In genomic region chr1:152531498-152531897, GRCm38 (mm10) we compare ENCODE assay signal across 9 mouse cellular contexts.
DNase-seq lines count a peak whose midpoint lies in the region; ATAC-seq and TF ChIP-seq lines count a peak whose summit lies in the region.
"Had no signal": no experiment of that assay in that cellular context is flagged by ENCODE, and none has a peak within 500 bp of the region (broad histone marks: within the 10 kb centered on the region; RNA-seq: fewer than 3 reads in every experiment).

No protein-coding gene starts in this region.

- peaks cover 37% of the 10 kb centered on the region for H3K4me1 ChIP-seq in heart, postnatal 0 days (ENCODE audit: control insufficient read depth, insufficient read depth)
- H3K4me1 ChIP-seq in lung, embryonic 15.5 days, result peaks cover 20% of the 10 kb centered on the region; the same call in 1 of the 2 replicates
- no peaks in the 10 kb centered on the region for H3K4me1 ChIP-seq in forebrain, postnatal 0 days (ENCODE audit: insufficient read depth)

- peak overlapping the region; percentile 7; the same call in 1 of the 2 replicates for H3K4me2 ChIP-seq in heart, postnatal 0 days (ENCODE audit: low read depth, low read length)
- no peak overlapping the region for H3K4me2 ChIP-seq in lung, embryonic 15.5 days
- H3K4me2 ChIP-seq in forebrain, postnatal 0 days (ENCODE audit: low read depth), result no peak overlapping the region
- H3K4me2 ChIP-seq: hindbrain, embryonic 15.5 days had no signal

- TF ChIP-seq CTCF in heart, postnatal 0 days (IDR thresholded peaks at IDR 0.05; ENCODE audit: low read depth), result peak; percentile 47
- TF ChIP-seq CTCF in forebrain, postnatal 0 days (IDR thresholded peaks at IDR 0.05; ENCODE audit: low read depth), result no peak; the same call in 1 of the 2 replicates

- no peak for TF ChIP-seq EP300 in heart, postnatal 0 days (IDR thresholded peaks at IDR 0.05; ENCODE audit: low read depth)

- WGBS in heart, postnatal 0 days, result 12% methylated on average over 15 of the region's 15 CpGs
- WGBS in lung, embryonic 15.5 days, result 29% methylated on average over 15 of the region's 15 CpGs
- whole genome bisulfite sequencing in forebrain, postnatal 0 days, result 70% methylated on average over 15 of the region's 15 CpGs

- H3K9me3 ChIP-seq in heart, postnatal 0 days (replicated peaks; ENCODE audit: control insufficient read depth, low read length), result no peaks in the 10 kb centered on the region
- H3K9me3 ChIP-seq in lung, embryonic 15.5 days, result no peaks in the 10 kb centered on the region
- no peaks in the 10 kb centered on the region for H3K9me3 ChIP-seq in forebrain, postnatal 0 days (ENCODE audit: low read length)
- H3K9me3 ChIP-seq: hindbrain, embryonic 15.5 days had no signal

- peaks cover 69% of the 10 kb centered on the region for H3K36me3 ChIP-seq in heart, postnatal 0 days (replicated peaks; ENCODE audit: control insufficient read depth, insufficient read depth, low read length)
- H3K36me3 ChIP-seq in lung, embryonic 15.5 days, result peaks cover 29% of the 10 kb centered on the region; the same call in 1 of the 2 replicates
- H3K36me3 ChIP-seq in forebrain, postnatal 0 days (ENCODE audit: insufficient read depth), result peaks cover 15% of the 10 kb centered on the region

- no peak overlapping the region for H3K4me3 ChIP-seq in heart, postnatal 0 days (ENCODE audit: low read depth, low read length)
- no peak overlapping the region for H3K4me3 ChIP-seq in lung, embryonic 15.5 days
- no peak overlapping the region for H3K4me3 ChIP-seq in forebrain, postnatal 0 days (ENCODE audit: low read depth, low read length)
- H3K4me3 ChIP-seq: hindbrain, embryonic 15.5 days had no signal

- H3K27ac ChIP-seq in heart, postnatal 0 days (ENCODE audit: low read depth), result peak overlapping the region; percentile 68
- no peak overlapping the region for H3K27ac ChIP-seq in lung, embryonic 15.5 days
- no peak overlapping the region for H3K27ac ChIP-seq in forebrain, postnatal 0 days (ENCODE audit: low read depth, low read length)
- H3K27ac ChIP-seq: hindbrain, embryonic 15.5 days had no signal

- 0 out of 2 replicates have a peak overlapping the region, but pooled peaks have one; percentile 31 for H3K9ac ChIP-seq in heart, postnatal 0 days (replicated peaks; ENCODE audit: low read depth, low read length)
- no peak overlapping the region for H3K9ac ChIP-seq in lung, embryonic 15.5 days
- no peak overlapping the region for H3K9ac ChIP-seq in forebrain, postnatal 0 days
- H3K9ac ChIP-seq: hindbrain, embryonic 15.5 days had no signal

- no peaks in the 10 kb centered on the region for H3K27me3 ChIP-seq in heart, postnatal 0 days (ENCODE audit: control insufficient read depth, insufficient read depth, low read length)
- no peaks in the 10 kb centered on the region for H3K27me3 ChIP-seq in lung, embryonic 15.5 days
- no peaks in the 10 kb centered on the region for H3K27me3 ChIP-seq in forebrain, postnatal 0 days (ENCODE audit: insufficient read depth, low read length)
- H3K27me3 ChIP-seq: hindbrain, embryonic 15.5 days had no signal

- peak; percentile 38 for DNase-seq in gastrocnemius, adult 18-20 months (ENCODE audit: low spot score)
- DNase-seq in gastrocnemius, postnatal 25 days, result no peak
- DNase-seq in adrenal gland, postnatal 36 days, result peak; percentile 24 to 31
- peak; percentile 73 for DNase-seq in heart, postnatal 0 days (ENCODE audit: low spot score)
- DNase-seq in frontal cortex, postnatal 25 days (ENCODE audit: low spot score in 2 of 2), result no peak
- no peak for DNase-seq in ovary, postnatal 14 days (ENCODE audit: low spot score)
- no peak for DNase-seq in forebrain, postnatal 0 days

- peak; percentile 40 for ATAC-seq in heart, postnatal 0 days (ENCODE audit: insufficient read depth, low read depth)
- ATAC-seq in lung, embryonic 15.5 days (ENCODE audit: borderline replicate concordance, extremely low read depth, low FRiP score, low TSS enrichment), result peak; percentile 42; the same call in 1 of the 2 replicates
- ATAC-seq in forebrain, postnatal 0 days, result no peak

Comparison
In these comparisons a context has a peak if more than half of its experiments do, and no peak if none do; other contexts are left out.
1. DNase-seq: peak in gastrocnemius, adult 18-20 months (single experiment), adrenal gland, postnatal 36 days (2 of 2) and heart, postnatal 0 days (single experiment); none in gastrocnemius, postnatal 25 days (single experiment), frontal cortex, postnatal 25 days (0 of 2), ovary, postnatal 14 days (single experiment) and forebrain, postnatal 0 days (single experiment).